Mouse (Mus musculus): ENCODE measurements around the gene Clic1.

GRCm38 (mm10) chr17:35074097-35074496 lies 24.3 kb downstream of the Clic1 start:
- TF ChIP-seq GATA1 (IDR thresholded peaks at IDR 0.05; ENCODE audit: low read length) (no peak), TAL1 (IDR thresholded peaks at IDR 0.05; ENCODE audit: low read length) (no peak)
